Mouse (Mus musculus) G1E (cell line): ENCODE data around the gene Gse1. TPM values are rescaled to one million over a fixed set of nuclear protein-coding genes. Genes with fewer than 3 reads are reported as not detected.
"Not testable (repeated sequence)": the region's sequence is repeated elsewhere in the genome, so short reads cannot be mapped to it uniquely, and the experiment has no call there.

ENCODE experiments used
- ATAC-seq: 2 replicates; pipeline ENCODE4 v1.8.0; 2016; ENCODE audit warnings: mild to moderate bottlenecking; ENCODE audit not compliant: insufficient number of reproducible peaks, poor library complexity, low FRiP score, severe bottlenecking; ENCODE audit errors: extremely low read depth
- DNase-seq: peaks from one replicate; pipeline ENCODE4 v3.0.0; 2012; ENCODE audit warnings: low spot score
- H3K27me3 ChIP-seq: 2 replicates; pipeline ENCODE4 v1.6.1; 2012; ENCODE audit warnings: mild to moderate bottlenecking, low read length, inconsistent platforms; ENCODE audit not compliant: insufficient read depth
- H3K36me3 ChIP-seq: replicated peaks from 2 replicates; pipeline ENCODE3; 2012; ENCODE audit warnings: mild to moderate bottlenecking, inconsistent platforms
- H3K4me1 ChIP-seq: 2 replicates; pipeline ENCODE4 v1.6.1; 2012; ENCODE audit warnings: low read depth, low read length, inconsistent platforms, mixed read lengths; ENCODE audit not compliant: insufficient read depth
- H3K4me3 ChIP-seq: 2 replicates; pipeline ENCODE4 v1.5.1; 2012; ENCODE audit warnings: low read depth, mild to moderate bottlenecking, inconsistent platforms, low read length, moderate library complexity, mixed read lengths
- H3K9me3 ChIP-seq: replicated peaks from 2 replicates; pipeline ENCODE4 v1.6.1; 2012; ENCODE audit warnings: inconsistent platforms
- CTCF ChIP-seq: IDR thresholded peaks from 2 replicates; pipeline ENCODE4 v1.5.1; 2012; ENCODE audit warnings: low read depth, low read length, inconsistent platforms, mixed read lengths
- GATA1 ChIP-seq: IDR thresholded peaks from 2 replicates; pipeline ENCODE4 v1.6.1; 2012; ENCODE audit warnings: borderline replicate concordance, low read length, inconsistent platforms, mixed read lengths
- GATA2 ChIP-seq: IDR thresholded peaks from 2 replicates; pipeline ENCODE4 v1.6.1; 2012; ENCODE audit warnings: low read depth, low read length, inconsistent platforms, borderline replicate concordance
- POLR2AphosphoS5 ChIP-seq: IDR thresholded peaks from 2 replicates; pipeline ENCODE4 v1.6.1; 2012; ENCODE audit warnings: low read depth, low read length, inconsistent platforms; ENCODE audit not compliant: insufficient replicate concordance
- TAL1 ChIP-seq: conservative IDR thresholded peaks from 2 replicates; pipeline ENCODE4 v1.6.1; 2012; ENCODE audit warnings: low read depth, low read length, inconsistent platforms, mixed read lengths
- polyA plus RNA-seq: library from polyadenylated mRNA; stranded (reverse); fragments of >175 nt; gene quantifications from 2 replicates; pipeline ENCODE4 v1.2.3, GENCODE M21; 2012
- total RNA-seq, 2 experiments: library from RNA; stranded (forward) in 1 of 2; stranded (reverse) in 1 of 2; fragments of 200-1000 nt in 1 of 2; fragments of >200 nt in 1 of 2; fragmentation: Nextera tagmentation in 1 of 2; gene quantifications; 2 replicates each; pipeline ENCODE4 v1.2.3; 2014 to 2017

Gse1 gene
- total and polyA plus RNA-seq, 3 experiments = 6.3 to 106 (median 48.4) TPM

DNA sequence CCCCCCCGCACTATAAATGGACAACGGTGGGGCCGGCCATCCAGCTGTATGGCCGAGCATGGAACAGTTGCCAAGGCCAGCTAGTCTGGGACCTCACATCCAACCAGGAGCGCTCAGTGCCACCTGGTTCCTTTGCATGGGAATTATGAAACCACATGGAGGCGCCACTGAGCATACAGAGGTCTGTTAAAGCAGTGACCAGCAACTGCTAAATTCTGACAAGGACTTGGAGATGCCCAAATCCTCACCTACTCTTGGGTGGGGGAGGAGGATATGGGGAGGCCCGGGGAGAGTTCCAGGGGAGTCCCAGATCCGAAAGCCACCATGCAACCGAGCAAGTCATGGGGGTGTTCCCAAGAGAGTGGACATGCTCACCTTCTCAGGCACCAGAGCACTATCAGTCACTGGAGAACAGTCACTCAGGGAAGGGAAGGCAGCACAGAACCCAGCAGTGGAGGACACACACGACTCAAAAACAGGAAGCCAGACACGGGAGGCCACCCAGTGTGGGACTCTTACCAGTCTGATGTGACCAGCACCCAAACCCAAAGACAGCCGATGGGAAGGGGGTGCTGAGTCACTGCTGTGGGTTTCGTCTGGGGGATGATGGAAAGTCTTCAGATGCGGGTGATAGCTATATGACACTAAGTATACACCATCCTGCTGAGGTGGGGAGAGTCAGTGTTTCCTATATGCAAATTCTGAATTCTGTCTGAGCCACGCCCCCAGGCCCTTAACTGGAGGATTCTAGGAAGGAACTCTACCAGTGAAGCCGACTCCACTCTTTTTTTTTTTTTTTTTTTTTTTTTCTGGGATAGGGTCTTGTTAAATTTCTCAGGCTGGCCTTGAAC lies 104.3 kb downstream of the Gse1 start:
- no peak for TF ChIP-seq GATA1
- no peak for TF ChIP-seq CTCF
- no peak for TF ChIP-seq TAL1
- no peak for TF ChIP-seq GATA2
- TF ChIP-seq POLR2AphosphoS5 = no peak
- DNase-seq (peak; percentile 36), ATAC-seq (peak; percentile 46)
- H3K9me3 ChIP-seq = no peaks in the 10 kb centered on the region
- H3K27me3 ChIP-seq = peaks cover 83% of the 10 kb centered on the region
- H3K4me1 ChIP-seq = peaks cover 16% of the 10 kb centered on the region
- no peaks in the 10 kb centered on the region for H3K36me3 ChIP-seq
- H3K4me3 ChIP-seq = no peak overlapping the region

DNA sequence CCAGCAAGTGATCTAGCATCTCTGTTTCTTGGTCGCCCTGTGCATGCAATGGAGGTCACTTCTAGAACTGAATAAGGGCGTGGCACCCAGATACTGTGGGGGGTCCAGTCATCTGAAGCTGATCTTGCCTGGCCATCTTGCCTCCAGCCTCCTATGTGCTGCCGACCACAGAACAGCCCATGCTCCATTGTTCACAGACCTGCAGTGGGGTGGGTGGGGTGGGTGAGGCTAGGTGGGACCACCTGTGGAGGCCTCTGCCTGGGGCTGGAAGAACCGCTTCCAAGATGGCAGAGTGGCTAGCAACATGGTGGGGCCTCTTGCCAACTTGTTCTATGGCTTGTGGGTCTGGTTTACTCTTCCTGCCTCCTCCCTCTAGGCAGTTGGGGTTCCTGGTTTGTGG lies 105.4 kb downstream of the Gse1 start:
- TF ChIP-seq CTCF = no peak
- no peak for TF ChIP-seq POLR2AphosphoS5
- TF ChIP-seq TAL1 = no peak
- no peak for TF ChIP-seq GATA2
- TF ChIP-seq GATA1 = no peak
- ATAC-seq (no peak), DNase-seq (no peak)
- Histone ChIP-seq H3K9me3 (peaks cover 3% of the 10 kb centered on the region), H3K4me3 (no peak overlapping the region), H3K4me1 (peaks cover 16% of the 10 kb centered on the region), H3K27me3 (peaks cover 86% of the 10 kb centered on the region), H3K36me3 (no peaks in the 10 kb centered on the region)

- not testable (repeated sequence) for DNase-seq, H3K9me3 ChIP-seq, H3K4me3 ChIP-seq, H3K36me3 ChIP-seq, ATAC-seq
- peaks cover 16% of the 10 kb centered on the region for H3K4me1 ChIP-seq
- H3K27me3 ChIP-seq = peaks cover 86% of the 10 kb centered on the region
Observed at GRCm38 (mm10) chr8:120334261-120334660, 106.0 kb downstream of the Gse1 start.

DNA sequence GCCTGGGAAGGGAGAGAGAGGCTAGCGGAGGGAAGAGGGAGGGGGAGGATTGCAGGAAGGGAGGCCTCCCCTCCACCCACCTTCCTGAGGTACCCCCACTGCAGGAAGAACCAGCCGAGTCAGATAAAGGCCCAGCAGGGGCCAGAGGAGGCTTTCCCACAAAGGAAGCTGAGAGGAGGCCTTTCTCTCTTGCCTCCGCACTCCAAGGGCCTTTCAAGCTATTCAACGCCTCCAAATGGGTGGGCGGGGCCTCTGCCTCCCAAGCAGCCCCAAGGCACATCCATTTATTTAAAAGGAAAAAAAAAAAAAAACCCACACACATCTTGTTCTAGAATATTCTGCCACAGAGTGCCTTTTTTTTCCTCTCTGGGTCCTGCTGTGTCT lies 106.6 kb downstream of the Gse1 start:
- Histone ChIP-seq H3K27me3 (peaks cover 86% of the 10 kb centered on the region), H3K9me3 (peaks cover 7% of the 10 kb centered on the region), H3K4me3 (no peak overlapping the region), H3K4me1 (peaks cover 16% of the 10 kb centered on the region), H3K36me3 (no peaks in the 10 kb centered on the region)
- DNase-seq = no peak
- 0 out of 2 replicates have a peak, but pooled peaks have one; percentile 16 for ATAC-seq
- TF ChIP-seq GATA1 = no peak

GRCm38 (mm10) chr8:120335262-120336086 lies 107.2 kb downstream of the Gse1 start:
- H3K36me3 ChIP-seq = no peaks in the 10 kb centered on the region
- DNase-seq (no peak), ATAC-seq (no peak)
- TF ChIP-seq GATA2 = no peak
- TF ChIP-seq TAL1 = no peak
- TF ChIP-seq CTCF = no peak
- no peak for TF ChIP-seq POLR2AphosphoS5
- TF ChIP-seq GATA1 = no peak
- H3K27me3 ChIP-seq = peaks cover 83% of the 10 kb centered on the region
- H3K4me3 ChIP-seq = no peak overlapping the region
- H3K9me3 ChIP-seq = peaks cover 7% of the 10 kb centered on the region
- H3K4me1 ChIP-seq = peaks cover 16% of the 10 kb centered on the region

DNA sequence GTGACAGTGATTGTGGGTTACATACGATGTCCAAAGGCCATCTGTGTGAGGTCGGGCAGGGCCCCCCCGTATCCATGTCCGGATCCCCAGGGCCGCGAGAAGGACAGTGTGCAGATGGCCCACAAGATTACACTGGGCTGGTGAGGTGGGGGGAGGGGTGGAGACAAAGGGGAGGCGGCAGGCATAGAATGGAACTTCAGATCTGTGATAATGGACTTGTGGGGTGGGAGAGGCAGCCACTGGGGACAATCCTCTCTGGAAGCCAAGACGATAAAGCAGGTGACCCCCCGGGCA lies 107.8 kb downstream of the Gse1 start:
- no peak for TF ChIP-seq POLR2AphosphoS5
- no peak for TF ChIP-seq GATA1
- no peak for TF ChIP-seq TAL1
- TF ChIP-seq CTCF = no peak
- TF ChIP-seq GATA2 = no peak
- Histone ChIP-seq H3K27me3 (peaks cover 81% of the 10 kb centered on the region), H3K9me3 (peaks cover 7% of the 10 kb centered on the region), H3K36me3 (no peaks in the 10 kb centered on the region), H3K4me3 (no peak overlapping the region), H3K4me1 (peaks cover 16% of the 10 kb centered on the region)
- ATAC-seq = no peak
- DNase-seq = no peak
